Mouse (Mus musculus) liver, embryonic 14.5 days (tissue): ENCODE results near the gene Ybey.

Source experiments
- CTCF ChIP-seq: IDR thresholded peaks from 2 replicates; pipeline ENCODE4 v1.5.1; 2016; ENCODE audit warnings: antibody characterized with exemption, low read depth, control low read depth
- EP300 ChIP-seq: IDR thresholded peaks from 2 replicates; pipeline ENCODE4 v1.6.1; 2016; ENCODE audit warnings: antibody characterized with exemption, low read depth

DNA sequence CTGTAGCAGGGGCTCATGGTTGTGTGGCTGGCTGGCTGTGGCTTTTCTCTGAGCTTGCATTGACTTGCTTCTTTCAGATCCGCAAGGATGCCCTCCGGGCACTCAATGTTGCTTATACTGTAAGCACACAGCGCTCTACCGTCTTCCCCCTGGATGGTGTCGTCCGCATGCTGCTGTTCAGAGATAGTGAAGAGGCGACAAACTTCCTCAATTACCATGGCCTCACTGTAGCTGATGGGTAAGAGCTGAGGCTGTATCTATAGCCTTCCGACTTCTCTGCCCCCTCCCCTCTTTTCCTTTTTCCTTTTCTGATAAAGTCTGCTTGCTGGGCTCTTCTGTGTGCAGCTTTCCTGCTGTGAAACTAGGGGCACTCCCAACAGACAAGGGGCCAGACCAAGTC, 19.4 kb upstream of the Ybey start:
- TF ChIP-seq EP300 (no peak), CTCF (no peak)
